Mouse (Mus musculus): ENCODE measurements around the gene Sgms1. TPM values are rescaled to one million over a fixed set of nuclear protein-coding genes. Genes with fewer than 3 reads are reported as not detected.
"Not testable (repeated sequence)": the region's sequence is repeated elsewhere in the genome, so short reads cannot be mapped to it uniquely, and the experiment has no call there.

Gene Sgms1
- polyA plus RNA-seq, 1 experiment from 2014 or later: 28.8 TPM

DNA sequence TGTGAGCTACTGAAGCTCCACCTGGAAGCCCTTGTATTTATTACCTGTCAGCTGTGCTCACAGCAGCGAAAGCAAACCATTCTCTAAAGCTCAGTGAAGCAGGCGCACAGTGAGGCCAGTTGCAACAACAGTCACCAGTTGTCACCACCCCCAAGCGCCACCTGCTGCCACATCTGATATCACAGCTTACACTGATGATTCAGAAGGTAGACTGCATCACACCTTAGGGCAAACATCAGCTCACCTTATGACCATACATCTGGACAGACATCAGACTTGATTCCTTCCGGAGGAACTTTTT is 69.2 kb downstream of the Sgms1 start:
- no peaks in the 10 kb centered on the region for H3K27me3 ChIP-seq
- no peaks in the 10 kb centered on the region for H3K36me3 ChIP-seq
- H3K4me3 ChIP-seq: no peak overlapping the region
- H3K9ac ChIP-seq: no peak overlapping the region
- H3K27ac ChIP-seq: no peak overlapping the region
- H3K4me1 ChIP-seq: peaks cover 44% of the 10 kb centered on the region
- no peak overlapping the region for H3K4me2 ChIP-seq
- WGBS: 57% methylated on average over 4 of the region's 4 CpGs
- H3K9me3 ChIP-seq: no peaks in the 10 kb centered on the region
- ATAC-seq (ENCODE audit: insufficient number of reproducible peaks, insufficient read depth, low FRiP score, low TSS enrichment, low read depth): no peak

DNA sequence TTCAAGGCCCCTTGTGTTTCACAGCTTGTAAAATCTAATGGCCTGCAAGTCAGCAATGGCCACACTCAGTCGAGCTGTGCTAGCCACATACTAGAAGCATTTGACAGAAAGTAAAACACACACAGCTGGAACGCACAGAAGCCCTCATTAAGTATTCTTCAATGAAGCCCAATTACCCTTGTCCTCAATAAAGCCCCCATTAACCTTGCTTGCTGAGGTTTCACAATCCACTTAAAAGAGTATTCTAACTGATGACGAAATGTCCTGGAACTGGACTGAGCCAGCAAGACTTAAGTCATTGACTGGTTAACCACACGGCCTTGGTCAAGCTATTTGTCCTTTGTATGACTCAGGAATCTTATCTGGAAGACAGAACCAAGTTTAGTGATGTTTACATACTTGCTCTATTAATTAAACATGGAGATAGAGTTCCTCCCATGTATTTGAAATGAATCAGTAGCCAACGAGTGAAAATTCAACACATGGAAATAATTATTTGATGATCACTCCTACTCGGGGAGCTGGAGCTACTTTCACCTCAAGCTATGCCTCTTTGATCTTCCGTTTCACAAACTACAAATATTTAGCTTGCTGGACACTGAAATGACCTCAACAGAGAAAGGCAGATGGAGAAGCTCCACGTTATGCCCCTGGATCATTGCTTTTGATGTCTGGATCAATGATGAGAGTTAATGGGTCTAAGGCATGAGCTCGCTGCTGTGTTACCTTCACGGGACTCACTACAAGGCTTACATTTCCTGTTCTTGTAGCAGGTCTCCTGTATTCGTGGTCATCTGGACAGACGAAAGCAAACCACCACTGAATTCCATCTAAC is 69.8 kb downstream of the Sgms1 start:
- Histone ChIP-seq H3K4me2 (no peak overlapping the region), H3K9me3 (no peaks in the 10 kb centered on the region), H3K27me3 (no peaks in the 10 kb centered on the region), H3K4me1 (peaks cover 38% of the 10 kb centered on the region), H3K4me3 (no peak overlapping the region), H3K36me3 (no peaks in the 10 kb centered on the region), H3K27ac (no peak overlapping the region), H3K9ac (no peak overlapping the region)
- no peak for ATAC-seq (ENCODE audit: insufficient number of reproducible peaks, insufficient read depth, low FRiP score, low TSS enrichment, low read depth)
- 44% methylated on average over 12 of the region's 12 CpGs for WGBS

- Histone ChIP-seq H3K27me3 (no peaks in the 10 kb centered on the region), H3K9ac (no peak overlapping the region), H3K4me2 (no peak overlapping the region), H3K4me1 (peaks cover 31% of the 10 kb centered on the region), H3K4me3 (no peak overlapping the region), H3K27ac (no peak overlapping the region), H3K36me3 (no peaks in the 10 kb centered on the region), H3K9me3 (no peaks in the 10 kb centered on the region)
- 37% methylated on average over 1 of the region's 1 CpGs for WGBS
- ATAC-seq (ENCODE audit: insufficient number of reproducible peaks, insufficient read depth, low FRiP score, low TSS enrichment, low read depth): no peak
Observed at GRCm38 (mm10) chr19:32319057-32319456, 70.5 kb downstream of the Sgms1 start.

GRCm38 (mm10) chr19:32317347-32317746 is 72.2 kb downstream of the Sgms1 start:
- not testable (repeated sequence) for H3K4me2 ChIP-seq; H3K36me3 ChIP-seq; H3K27ac ChIP-seq; H3K9ac ChIP-seq; H3K9me3 ChIP-seq; ATAC-seq (ENCODE audit: insufficient number of reproducible peaks, insufficient read depth, low FRiP score, low TSS enrichment, low read depth); H3K27me3 ChIP-seq; H3K4me3 ChIP-seq
- WGBS: 81% methylated on average over 1 of the region's 1 CpGs
- peaks cover 20% of the 10 kb centered on the region for H3K4me1 ChIP-seq

DNA sequence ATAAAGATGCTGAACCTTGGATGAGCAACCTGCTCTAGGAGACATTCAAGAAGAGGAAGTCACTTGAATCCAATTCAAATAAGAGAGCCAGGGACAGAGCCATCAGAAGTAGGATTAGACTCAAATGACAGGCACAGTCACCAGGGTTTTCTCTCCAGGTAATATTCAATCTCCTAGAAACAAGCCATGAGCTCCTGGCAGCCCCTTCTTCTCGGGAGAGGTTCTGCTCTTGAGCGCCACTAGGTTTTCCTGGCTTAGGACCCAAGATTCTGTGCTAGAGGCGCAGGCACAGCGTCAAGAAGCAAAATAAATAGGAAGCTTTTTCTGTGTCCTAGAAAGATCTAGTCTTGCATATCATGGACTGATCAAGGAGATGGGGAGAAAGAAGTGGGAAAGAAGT is 76.2 kb downstream of the Sgms1 start:
- Histone ChIP-seq H3K4me2 (no peak overlapping the region), H3K9ac (no peak overlapping the region), H3K4me3 (no peak overlapping the region), H3K36me3 (no peaks in the 10 kb centered on the region), H3K27me3 (no peaks in the 10 kb centered on the region), H3K4me1 (peaks cover 6% of the 10 kb centered on the region), H3K27ac (no peak overlapping the region), H3K9me3 (no peaks in the 10 kb centered on the region)
- WGBS: 86% methylated on average over 4 of the region's 4 CpGs
- ATAC-seq (ENCODE audit: insufficient number of reproducible peaks, insufficient read depth, low FRiP score, low TSS enrichment, low read depth): no peak

GRCm38 (mm10) chr19:32311762-32312161 is 77.8 kb downstream of the Sgms1 start:
- no peak overlapping the region for H3K4me2 ChIP-seq
- H3K9ac ChIP-seq: no peak overlapping the region
- peaks cover 3% of the 10 kb centered on the region for H3K4me1 ChIP-seq
- no peaks in the 10 kb centered on the region for H3K36me3 ChIP-seq
- no peaks in the 10 kb centered on the region for H3K27me3 ChIP-seq
- 93% methylated on average over 5 of the region's 5 CpGs for WGBS
- no peak overlapping the region for H3K4me3 ChIP-seq
- ATAC-seq (ENCODE audit: insufficient number of reproducible peaks, insufficient read depth, low FRiP score, low TSS enrichment, low read depth): no peak
- no peaks in the 10 kb centered on the region for H3K9me3 ChIP-seq
- no peak overlapping the region for H3K27ac ChIP-seq

DNA sequence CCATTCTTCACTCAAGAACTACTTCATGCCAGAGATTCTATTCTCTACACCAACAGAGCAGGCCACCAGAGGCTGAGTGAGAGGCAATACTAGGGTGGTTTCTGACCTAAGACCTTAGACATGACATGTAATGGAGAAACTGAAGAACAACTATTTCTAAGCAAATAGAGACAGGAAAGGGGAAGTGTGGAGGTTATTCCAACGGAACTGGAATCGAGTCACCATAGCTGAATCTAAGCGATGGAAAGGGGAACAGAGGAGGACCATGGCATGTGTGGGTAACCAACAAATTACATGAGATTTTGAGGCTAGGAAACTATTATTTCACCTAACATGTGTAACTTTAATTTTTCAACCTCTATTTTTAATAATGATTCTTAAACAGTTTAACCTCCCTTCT is 78.5 kb downstream of the Sgms1 start:
- Histone ChIP-seq H3K9ac (no peak overlapping the region), H3K9me3 (no peaks in the 10 kb centered on the region), H3K27ac (no peak overlapping the region), H3K4me2 (no peak overlapping the region), H3K27me3 (no peaks in the 10 kb centered on the region), H3K36me3 (no peaks in the 10 kb centered on the region), H3K4me1 (no peaks in the 10 kb centered on the region; the same call in none of the 2 replicates), H3K4me3 (no peak overlapping the region)
- ATAC-seq (ENCODE audit: insufficient number of reproducible peaks, insufficient read depth, low FRiP score, low TSS enrichment, low read depth): no peak
- 93% methylated on average over 3 of the region's 3 CpGs for WGBS

GRCm38 (mm10) chr19:32310483-32310882 is 79.0 kb downstream of the Sgms1 start:
- ATAC-seq (ENCODE audit: insufficient number of reproducible peaks, insufficient read depth, low FRiP score, low TSS enrichment, low read depth): no peak

GRCm38 (mm10) chr19:32309346-32309745 is 80.2 kb downstream of the Sgms1 start:
- no peak for ATAC-seq (ENCODE audit: insufficient number of reproducible peaks, insufficient read depth, low FRiP score, low TSS enrichment, low read depth)
- Histone ChIP-seq H3K36me3 (no peaks in the 10 kb centered on the region), H3K27ac (no peak overlapping the region), H3K4me3 (no peak overlapping the region), H3K27me3 (no peaks in the 10 kb centered on the region), H3K4me2 (no peak overlapping the region), H3K9ac (no peak overlapping the region), H3K4me1 (peaks cover 4% of the 10 kb centered on the region), H3K9me3 (no peaks in the 10 kb centered on the region)
- WGBS: 84% methylated on average over 3 of the region's 3 CpGs

More at GRCm38 (mm10) chr19:32310483-32310882, 79.0 kb downstream of the Sgms1 start:
- no peaks in the 10 kb centered on the region for H3K27me3 ChIP-seq
- H3K9me3 ChIP-seq: no peaks in the 10 kb centered on the region
- no peak overlapping the region for H3K27ac ChIP-seq
- H3K4me1 ChIP-seq: no peaks in the 10 kb centered on the region; the same call in 1 of the 2 replicates
- WGBS: 93% methylated on average over 5 of the region's 5 CpGs
- H3K4me3 ChIP-seq: no peak overlapping the region
- no peak overlapping the region for H3K4me2 ChIP-seq
- H3K36me3 ChIP-seq: no peaks in the 10 kb centered on the region
- H3K9ac ChIP-seq: no peak overlapping the region

DNA sequence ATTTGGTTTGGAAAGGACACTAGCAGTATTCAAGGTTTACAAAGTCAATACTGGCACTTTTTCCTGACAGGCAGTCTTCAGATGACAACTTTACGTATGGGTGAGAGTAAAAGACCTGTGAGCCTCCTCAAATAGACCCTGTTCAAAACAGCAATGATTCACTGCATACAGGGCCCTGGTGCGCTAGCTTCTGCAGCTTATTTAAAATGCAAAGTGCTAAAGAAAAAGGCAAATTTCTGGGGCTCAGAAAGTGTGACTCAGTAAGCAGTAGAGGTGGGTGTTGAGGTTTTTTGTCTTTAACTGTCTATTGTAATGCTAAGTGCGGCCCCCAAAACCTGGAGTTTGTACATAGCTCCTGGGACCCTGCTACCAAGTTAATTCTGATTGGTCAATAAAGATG is 81.2 kb downstream of the Sgms1 start:
- no peaks in the 10 kb centered on the region for H3K36me3 ChIP-seq
- H3K4me1 ChIP-seq: peaks cover 9% of the 10 kb centered on the region
- no peak overlapping the region for H3K4me3 ChIP-seq
- WGBS: 94% methylated on average over 3 of the region's 3 CpGs
- no peak overlapping the region for H3K4me2 ChIP-seq
- no peak overlapping the region for H3K9ac ChIP-seq
- no peaks in the 10 kb centered on the region for H3K9me3 ChIP-seq
- no peak overlapping the region for H3K27ac ChIP-seq
- no peaks in the 10 kb centered on the region for H3K27me3 ChIP-seq
- no peak for ATAC-seq (ENCODE audit: insufficient number of reproducible peaks, insufficient read depth, low FRiP score, low TSS enrichment, low read depth)

DNA sequence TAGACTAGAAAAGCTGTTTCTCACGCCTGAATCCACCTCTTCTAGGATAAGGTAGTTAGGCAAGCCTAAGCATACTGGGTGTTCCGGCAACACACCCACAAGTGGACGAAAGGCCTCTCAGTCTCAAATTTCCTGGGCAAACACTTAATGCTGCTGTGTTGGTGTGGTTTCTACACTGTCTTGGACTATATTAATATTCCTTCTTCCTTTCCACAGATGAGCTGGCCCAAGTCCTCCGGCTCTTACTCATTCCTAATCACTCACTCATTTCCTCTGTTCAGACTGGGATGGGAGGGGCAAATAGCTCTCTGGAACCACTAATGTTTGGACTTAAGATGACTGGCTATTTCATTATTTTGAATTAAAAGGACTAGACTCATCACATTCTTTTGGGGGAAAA is 84.6 kb downstream of the Sgms1 start:
- no peak overlapping the region for H3K4me3 ChIP-seq
- H3K4me1 ChIP-seq: peaks cover 9% of the 10 kb centered on the region
- no peak overlapping the region for H3K4me2 ChIP-seq
- 60% methylated on average over 4 of the region's 4 CpGs for WGBS
- no peaks in the 10 kb centered on the region for H3K36me3 ChIP-seq
- H3K27me3 ChIP-seq: no peaks in the 10 kb centered on the region
- peak overlapping the region; percentile 55; the same call in 1 of the 2 replicates for H3K27ac ChIP-seq
- no peak overlapping the region for H3K9ac ChIP-seq
- no peak for ATAC-seq (ENCODE audit: insufficient number of reproducible peaks, insufficient read depth, low FRiP score, low TSS enrichment, low read depth)
- no peaks in the 10 kb centered on the region for H3K9me3 ChIP-seq

DNA sequence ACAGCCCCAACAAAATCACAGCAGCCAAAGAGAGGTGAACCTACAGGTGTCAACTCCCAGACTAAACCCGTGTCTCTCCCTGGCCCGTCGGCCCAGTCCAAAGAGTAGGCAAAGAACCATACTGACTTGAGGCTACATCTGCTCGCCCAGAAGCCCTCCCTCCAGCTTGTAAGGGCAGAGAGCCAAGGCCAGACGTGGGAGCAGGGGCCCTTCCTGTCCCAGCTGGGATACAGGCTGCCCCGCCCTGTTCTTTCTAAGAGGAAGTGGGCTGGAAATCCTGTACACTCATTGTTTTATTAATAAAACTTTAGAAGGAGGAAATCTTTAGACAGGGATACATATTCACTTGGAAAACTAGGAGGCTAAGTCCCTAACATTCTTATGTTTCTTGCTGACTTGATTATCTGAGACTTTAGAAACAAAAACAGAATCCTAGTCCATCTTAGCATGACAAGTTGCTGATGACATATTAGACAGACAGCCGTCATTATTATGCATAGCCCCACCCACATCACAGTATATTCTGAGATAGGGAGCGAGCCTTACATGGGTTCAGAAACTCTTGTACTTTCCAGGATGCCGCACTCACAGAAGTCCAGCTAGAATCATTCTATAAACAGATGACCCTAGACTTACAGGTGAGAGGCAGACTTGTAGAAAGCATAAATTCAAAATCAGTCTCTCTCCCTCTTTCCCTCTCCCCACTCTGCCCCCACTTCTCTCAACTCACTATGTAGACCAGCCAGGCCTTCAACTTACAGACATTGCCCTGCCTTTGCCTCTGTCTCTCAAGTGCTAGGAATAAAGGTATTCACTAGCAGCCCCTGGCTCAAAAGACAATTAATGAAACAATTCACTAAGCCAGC is 85.3 kb downstream of the Sgms1 start:
- ATAC-seq (ENCODE audit: insufficient number of reproducible peaks, insufficient read depth, low FRiP score, low TSS enrichment, low read depth): no peak
- H3K4me3 ChIP-seq: no peak overlapping the region
- WGBS: 75% methylated on average over 9 of the region's 9 CpGs
- H3K9me3 ChIP-seq: no peaks in the 10 kb centered on the region
- H3K27ac ChIP-seq: peak overlapping the region; percentile 55
- no peaks in the 10 kb centered on the region for H3K27me3 ChIP-seq
- H3K36me3 ChIP-seq: no peaks in the 10 kb centered on the region
- H3K4me1 ChIP-seq: peaks cover 9% of the 10 kb centered on the region
- no peak overlapping the region for H3K9ac ChIP-seq
- no peak overlapping the region for H3K4me2 ChIP-seq

Measured in embryonic facial prominence, embryonic 13.5 days (tissue).